Mouse (Mus musculus) stomach, embryonic 16.5 days (tissue): Measurements from ENCODE around the gene Zfp770. TPM values are rescaled to one million over a fixed set of nuclear protein-coding genes. Genes with fewer than 3 reads are reported as not detected.
"Not testable (repeated sequence)": the region's sequence is repeated elsewhere in the genome, so short reads cannot be mapped to it uniquely, and the experiment has no call there.

Experiments used
- ATAC-seq: fragments of 200-750 bp; cut with Nextera tagmentation; 2 replicates; pipeline ENCODE4 v1.8.0; 2017; ENCODE audit warnings: moderate number of reproducible peaks, moderate TSS enrichment; ENCODE audit not compliant: insufficient read depth, low FRiP score
- H3K27ac ChIP-seq: fragments of 300-500 bp; sonication (generic); 2 replicates; pipeline ENCODE4 v1.5.1; 2014; ENCODE audit warnings: low read length
- H3K27me3 ChIP-seq: fragments of 300-500 bp; sonication (generic); 2 replicates; pipeline ENCODE4 v1.6.1; 2014; ENCODE audit warnings: low read length, control low read depth, mixed read lengths; ENCODE audit not compliant: control insufficient read depth, insufficient read depth
- H3K36me3 ChIP-seq: fragments of 300-500 bp; sonication (generic); 2 replicates; pipeline ENCODE4 v1.6.1; 2014; ENCODE audit warnings: low read length; ENCODE audit not compliant: control insufficient read depth, insufficient read depth
- H3K4me1 ChIP-seq: fragments of 300-500 bp; sonication (generic); 2 replicates; pipeline ENCODE4 v1.6.1; 2014; ENCODE audit warnings: low read length, control low read depth, mixed read lengths; ENCODE audit not compliant: control insufficient read depth, insufficient read depth
- H3K4me2 ChIP-seq: fragments of 300-500 bp; sonication (generic); 2 replicates; pipeline ENCODE4 v1.6.1; 2014; ENCODE audit warnings: low read depth, low read length, mixed read lengths
- H3K4me3 ChIP-seq: fragments of 300-500 bp; sonication (generic); replicated peaks from 2 replicates; pipeline ENCODE4 v1.5.1; 2014; ENCODE audit warnings: mild to moderate bottlenecking, low read length
- H3K9ac ChIP-seq: fragments of 300-500 bp; sonication (generic); 2 replicates; pipeline ENCODE4 v1.6.1; 2014; ENCODE audit warnings: low read length
- H3K9me3 ChIP-seq: fragments of 300-500 bp; sonication (generic); replicated peaks from 2 replicates; pipeline ENCODE4 v1.6.1; 2016; ENCODE audit warnings: low read length, control low read depth; ENCODE audit not compliant: control insufficient read depth
- WGBS: fragments of 180-500 bp; shearing (Covaris S2); extraction: QIAGEN DNeasy Blood & Tissue Kit; methylation state at CpG from one replicate; pipeline ENCODE4 v1.1.7; 2014; 5-methylcytosine and 5-hydroxymethylcytosine counted together
- polyA plus RNA-seq: library from polyadenylated mRNA; unstranded; fragments of >200 nt; fragmentation: Nextera tagmentation; extraction: Ambion mirVana; gene quantifications from 2 replicates; pipeline ENCODE4 v1.2.1, GENCODE M21; 2015

The Zfp770 gene
- polyA plus RNA-seq, 1 experiment from 2014 or later = 3.4 TPM

DNA sequence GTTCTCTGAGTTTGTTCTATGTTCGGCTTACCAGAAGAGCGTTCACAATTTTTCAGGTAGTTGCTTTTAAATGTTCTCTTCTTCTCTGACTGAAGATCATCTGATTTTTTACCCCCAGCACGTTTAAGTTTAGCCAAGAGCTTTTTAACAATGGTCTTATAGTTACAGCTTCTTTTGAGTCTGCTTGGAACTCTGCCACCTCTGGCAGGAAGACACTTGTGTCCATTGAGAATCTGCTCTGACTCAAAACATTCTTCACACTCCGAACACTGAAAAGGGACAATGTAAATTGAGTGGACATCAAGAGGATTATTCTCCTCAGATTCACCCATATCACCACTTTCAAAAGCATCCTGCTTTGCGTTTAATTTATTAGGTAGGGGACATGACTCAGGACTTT is 4.8 kb downstream of the Zfp770 start:
- ATAC-seq = no peak
- Histone ChIP-seq H3K4me3 (no peak overlapping the region), H3K36me3 (no peaks in the 10 kb centered on the region), H3K4me2 (no peak overlapping the region), H3K4me1 (peaks cover 5% of the 10 kb centered on the region; the same call in 1 of the 2 replicates), H3K9ac (no peak overlapping the region), H3K9me3 (no peaks in the 10 kb centered on the region), H3K27me3 (no peaks in the 10 kb centered on the region), H3K27ac (no peak overlapping the region)
- WGBS = 79% methylated on average over 5 of the region's 5 CpGs

DNA sequence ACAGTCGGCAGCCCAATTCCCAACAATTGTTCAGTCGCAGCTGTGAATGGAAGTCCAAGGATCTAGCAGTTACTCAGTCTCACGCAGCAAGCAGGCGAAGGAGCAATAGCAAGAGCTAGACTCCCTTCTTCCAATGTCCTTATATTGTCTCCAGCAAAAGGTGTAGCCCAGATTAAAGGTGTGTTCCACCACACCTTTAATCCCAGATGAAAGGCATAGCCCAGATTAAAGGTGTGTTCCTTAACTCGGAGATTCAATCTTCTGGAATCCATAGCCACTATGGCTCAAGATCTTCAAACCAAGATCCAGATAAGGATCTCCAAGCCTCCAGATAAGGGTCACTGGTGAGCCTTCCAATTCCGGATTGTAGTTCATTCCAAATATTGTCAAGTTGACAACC is 14.3 kb downstream of the Zfp770 start, which contains the start of gene Aqr:
Gene Aqr (minus strand): TSS at position 101 of the 400 bp plus-strand sequence.
- H3K4me3 ChIP-seq, H3K4me1 ChIP-seq, H3K9ac ChIP-seq, H3K27me3 ChIP-seq, H3K27ac ChIP-seq, H3K4me2 ChIP-seq, ATAC-seq, H3K36me3 ChIP-seq, H3K9me3 ChIP-seq: not testable (repeated sequence)
- WGBS = 79% methylated on average over 1 of the region's 6 CpGs

DNA sequence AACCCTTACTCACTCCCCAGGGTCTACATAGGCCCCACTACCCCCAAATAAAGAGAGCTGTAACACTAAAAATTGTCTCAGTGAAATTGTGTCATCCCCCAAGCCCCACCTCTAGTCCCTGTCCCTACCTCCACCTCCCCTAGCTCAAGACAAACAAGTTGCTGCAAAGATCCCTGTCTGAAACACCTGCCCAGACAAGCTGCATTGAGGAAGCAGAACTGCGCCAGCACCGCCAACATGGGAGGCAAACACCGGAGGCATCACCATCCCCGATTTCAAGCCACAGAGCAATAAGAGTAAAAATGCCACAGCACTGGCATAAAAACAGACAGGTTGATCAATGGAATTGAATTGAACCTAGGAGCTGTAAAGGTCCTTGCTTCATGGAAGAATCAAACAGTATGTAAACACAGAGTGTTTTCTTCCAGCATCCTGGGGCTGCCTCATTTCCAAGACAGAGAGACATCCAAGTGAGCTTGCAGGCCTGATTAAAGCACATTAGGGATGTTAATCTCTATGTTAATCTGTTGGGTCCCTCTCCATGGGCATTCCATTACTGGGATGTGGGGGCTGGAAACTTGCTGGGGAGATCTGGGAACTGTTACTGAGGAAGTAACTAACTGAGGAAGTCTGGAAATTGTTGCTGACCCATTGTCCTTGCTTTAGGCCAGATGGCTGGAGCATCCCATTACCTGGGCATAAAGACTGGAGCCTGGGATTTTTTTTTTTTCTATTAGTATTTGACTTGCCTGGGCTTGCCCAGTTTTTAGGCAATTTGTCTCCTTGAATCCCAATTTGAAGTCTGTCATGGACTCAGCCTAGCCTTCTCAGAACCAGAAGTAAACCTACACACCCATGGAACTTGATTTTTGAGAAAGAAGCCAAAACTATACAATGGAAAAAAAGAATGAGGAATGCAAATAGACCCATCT is 23.2 kb downstream of the Zfp770 start:
- no peak overlapping the region for H3K27ac ChIP-seq
- no peak overlapping the region for H3K9ac ChIP-seq
- peaks cover 8% of the 10 kb centered on the region for H3K4me1 ChIP-seq
- ATAC-seq = no peak
- H3K36me3 ChIP-seq = no peaks in the 10 kb centered on the region
- WGBS = 56% methylated on average over 4 of the region's 4 CpGs
- H3K4me2 ChIP-seq = no peak overlapping the region
- no peak overlapping the region for H3K4me3 ChIP-seq
- H3K27me3 ChIP-seq = no peaks in the 10 kb centered on the region
- H3K9me3 ChIP-seq = no peaks in the 10 kb centered on the region

DNA sequence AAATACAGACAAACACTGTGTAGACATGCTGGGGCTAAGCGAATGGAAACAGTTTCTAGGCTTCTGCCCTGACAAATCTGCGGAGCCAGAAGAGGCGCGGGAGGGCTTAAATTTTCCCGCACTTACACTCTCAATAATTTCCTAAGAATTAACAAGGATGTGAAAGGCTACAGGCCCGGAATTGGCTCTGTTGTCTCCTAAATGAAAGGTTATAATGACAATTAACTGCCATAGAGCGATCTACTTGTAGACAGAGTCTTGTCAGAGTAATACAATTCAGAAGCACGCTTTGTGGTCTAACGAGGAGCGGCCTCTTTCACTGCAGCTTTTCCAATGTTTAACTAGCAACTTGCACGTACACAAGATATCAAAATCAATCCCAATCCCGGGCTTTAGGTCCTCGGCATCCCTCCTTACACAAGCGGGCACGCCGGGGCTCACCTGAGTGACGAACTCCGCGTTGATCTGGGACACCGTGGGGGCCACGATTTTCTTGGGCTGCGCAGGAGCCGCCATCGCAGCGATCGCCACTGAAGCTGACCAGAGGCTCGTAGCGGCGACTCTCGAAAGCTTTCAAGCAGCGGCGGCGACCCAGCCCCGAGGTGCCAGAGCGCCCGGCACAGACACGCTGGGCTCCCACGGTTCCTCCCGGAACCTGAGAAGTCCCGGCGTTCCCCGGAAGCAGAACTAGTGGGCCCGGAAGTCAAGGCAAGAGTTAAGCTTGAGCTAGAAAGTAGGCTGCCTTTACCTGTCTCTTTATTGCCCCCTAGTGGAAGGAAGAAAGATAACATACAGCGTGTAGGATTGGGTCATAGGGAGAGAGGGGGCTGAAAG is 26.4 kb downstream of the Zfp770 start:
- peak; percentile 93 for ATAC-seq
- H3K9me3 ChIP-seq = no peaks in the 10 kb centered on the region
- peak overlapping the region; percentile 90 for H3K4me3 ChIP-seq
- H3K4me2 ChIP-seq = peak overlapping the region; percentile 88
- H3K27ac ChIP-seq = no peak overlapping the region
- peak overlapping the region; percentile 93 for H3K9ac ChIP-seq
- peaks cover 8% of the 10 kb centered on the region for H3K4me1 ChIP-seq
- 0 out of 2 replicates have a peak, but pooled peaks cover 2% of the 10 kb centered on the region for H3K36me3 ChIP-seq
- WGBS = under 1% methylated on average over 44 of the region's 44 CpGs
- H3K27me3 ChIP-seq = no peaks in the 10 kb centered on the region

DNA sequence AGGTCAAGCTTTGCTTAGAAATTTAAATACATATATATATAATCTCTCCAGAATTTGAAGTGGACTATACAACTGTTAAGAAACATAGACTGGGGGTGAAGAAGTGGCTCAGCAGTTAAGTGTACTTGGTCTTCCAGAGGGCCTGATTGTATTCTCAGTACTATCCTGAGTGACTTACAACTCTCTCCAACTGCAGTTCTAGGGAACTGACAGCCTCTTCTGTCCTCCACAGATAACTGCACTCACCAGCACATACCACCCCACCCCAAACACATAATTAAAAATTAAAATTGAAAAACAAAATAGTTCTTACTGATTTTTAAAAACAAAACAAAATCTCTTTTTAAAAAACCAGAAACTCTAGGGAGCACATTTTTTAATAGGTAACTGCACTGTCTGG is 28.0 kb downstream of the Zfp770 start:
- Histone ChIP-seq H3K36me3 (0 out of 2 replicates have a peak, but pooled peaks cover 2% of the 10 kb centered on the region), H3K9ac (no peak overlapping the region), H3K4me2 (no peak overlapping the region), H3K27me3 (no peaks in the 10 kb centered on the region), H3K4me3 (no peak overlapping the region), H3K4me1 (peaks cover 8% of the 10 kb centered on the region), H3K27ac (no peak overlapping the region), H3K9me3 (no peaks in the 10 kb centered on the region)
- ATAC-seq = no peak

DNA sequence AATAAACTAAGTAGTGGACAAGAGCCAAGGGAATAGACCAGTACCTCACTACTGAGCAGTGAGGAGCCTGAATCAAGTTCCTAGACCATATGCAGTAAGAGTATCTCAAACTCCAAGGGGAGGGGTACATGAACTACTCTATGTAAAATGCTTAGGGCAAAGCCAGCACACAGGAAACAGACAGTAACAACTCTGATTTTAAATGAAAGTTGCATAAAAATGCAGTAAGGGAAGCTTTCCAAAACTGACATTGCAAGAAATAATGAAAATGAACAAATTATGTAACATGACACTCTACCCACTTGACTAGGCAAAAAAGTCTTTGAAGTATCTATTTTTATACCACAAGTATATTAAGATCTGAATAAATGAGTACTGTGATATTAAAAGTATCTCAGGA is 33.4 kb downstream of the Zfp770 start:
- peaks cover 23% of the 10 kb centered on the region; the same call in 1 of the 2 replicates for H3K36me3 ChIP-seq
- ATAC-seq = no peak

DNA sequence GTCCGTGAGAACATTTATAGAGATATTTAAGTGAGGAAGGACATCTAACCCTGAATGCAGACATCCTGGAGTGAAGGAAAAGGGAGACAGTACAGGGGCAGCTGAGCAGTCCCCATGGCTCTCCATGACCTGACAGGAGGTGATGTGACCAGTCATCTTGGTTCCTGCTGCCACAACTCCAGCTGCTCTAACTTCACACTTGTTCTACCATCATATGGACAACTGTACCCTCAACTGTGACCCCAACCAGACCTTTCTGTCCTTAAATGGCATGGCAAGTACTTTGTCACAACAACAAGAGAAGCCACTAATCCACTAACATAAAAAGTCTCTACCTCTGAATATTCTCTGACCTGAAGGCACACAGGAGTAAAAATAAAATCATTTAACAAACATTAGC is 39.3 kb downstream of the Zfp770 start:
- no peak overlapping the region for H3K27ac ChIP-seq
- H3K27me3 ChIP-seq = no peaks in the 10 kb centered on the region
- no peaks in the 10 kb centered on the region for H3K4me1 ChIP-seq
- no peak overlapping the region for H3K4me3 ChIP-seq
- H3K36me3 ChIP-seq = peaks cover 24% of the 10 kb centered on the region; the same call in 1 of the 2 replicates
- WGBS = 79% methylated on average over 1 of the region's 1 CpGs
- no peak overlapping the region for H3K4me2 ChIP-seq
- H3K9ac ChIP-seq = no peak overlapping the region
- H3K9me3 ChIP-seq = no peaks in the 10 kb centered on the region
- no peak for ATAC-seq

More for the DNA sequence above, 33.4 kb downstream of the Zfp770 start:
- no peak overlapping the region for H3K4me3 ChIP-seq
- no peaks in the 10 kb centered on the region for H3K9me3 ChIP-seq
- no peak overlapping the region for H3K27ac ChIP-seq
- H3K27me3 ChIP-seq = no peaks in the 10 kb centered on the region
- no peak overlapping the region for H3K9ac ChIP-seq
- no peak overlapping the region for H3K4me2 ChIP-seq
- no peaks in the 10 kb centered on the region for H3K4me1 ChIP-seq

DNA sequence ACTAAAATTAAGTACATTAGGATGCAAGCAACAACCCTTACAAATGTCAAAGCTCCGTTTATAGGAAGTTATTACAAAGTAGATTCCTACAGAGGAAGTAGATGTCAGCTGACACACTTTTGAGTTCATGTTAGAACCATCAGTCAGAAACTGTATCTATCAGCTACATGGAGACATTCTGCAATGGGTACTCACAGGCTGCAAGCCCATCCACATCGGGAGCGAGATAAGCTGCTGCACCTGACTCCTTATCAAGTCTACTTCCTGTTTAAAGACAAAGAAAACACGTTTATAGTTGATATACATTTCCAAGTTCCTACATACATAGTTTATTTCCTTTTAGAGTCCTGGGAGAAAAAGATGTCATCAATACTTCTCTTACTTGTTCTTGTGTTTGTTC is 43.9 kb downstream of the Zfp770 start:
- Histone ChIP-seq H3K9me3 (no peaks in the 10 kb centered on the region), H3K36me3 (peaks cover 9% of the 10 kb centered on the region)

DNA sequence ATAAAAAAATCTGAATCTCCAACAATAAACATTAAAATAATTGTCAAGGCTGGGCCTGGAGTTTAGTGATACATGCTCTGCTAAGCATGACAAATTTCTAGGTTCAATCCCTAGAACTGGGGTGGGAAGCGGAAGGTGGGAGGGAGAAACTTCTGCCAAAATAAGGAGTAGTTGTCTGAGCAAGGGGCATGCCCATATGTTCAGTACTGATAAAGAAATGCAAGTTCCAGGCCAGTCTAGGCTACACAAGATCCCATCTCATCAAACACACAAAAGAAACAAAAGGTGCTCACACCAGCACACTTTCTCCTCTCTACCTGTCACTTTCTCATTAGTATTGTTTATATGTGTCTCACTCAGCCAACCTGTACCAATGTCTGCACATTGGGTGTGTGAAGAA is 44.6 kb downstream of the Zfp770 start:
- no peaks in the 10 kb centered on the region for H3K4me1 ChIP-seq
- no peak overlapping the region for H3K4me3 ChIP-seq
- no peak overlapping the region for H3K4me2 ChIP-seq
- H3K27me3 ChIP-seq = no peaks in the 10 kb centered on the region
- peaks cover 9% of the 10 kb centered on the region for H3K36me3 ChIP-seq
- no peak overlapping the region for H3K27ac ChIP-seq
- H3K9ac ChIP-seq = no peak overlapping the region
- no peak for ATAC-seq
- no peaks in the 10 kb centered on the region for H3K9me3 ChIP-seq
- 78% methylated on average over 1 of the region's 1 CpGs for WGBS

More for the DNA sequence above, 43.9 kb downstream of the Zfp770 start:
- Histone ChIP-seq H3K27me3 (no peaks in the 10 kb centered on the region), H3K4me2 (no peak overlapping the region), H3K4me3 (no peak overlapping the region), H3K4me1 (no peaks in the 10 kb centered on the region), H3K9ac (no peak overlapping the region), H3K27ac (no peak overlapping the region)
- no peak for ATAC-seq
- 70% methylated on average over 4 of the region's 4 CpGs for WGBS
